Mouse (Mus musculus) stomach, postnatal 0 days (tissue): ENCODE measurements at regions not wholly inside any gene's neighbourhood (a gene's known extent, or its start where the extent isn't known, plus 50 kb on each side); places are given as distances from the start of the nearest gene placed in this dataset.

Experiments
- ATAC-seq: fragments of 200-750 bp; cut with Nextera tagmentation; 2 replicates; pipeline ENCODE4 v1.8.0; 2017; ENCODE audit not compliant: low FRiP score, low TSS enrichment
- DNase-seq: peaks from one replicate; pipeline ENCODE4 v3.0.0-alpha.2; 2016; ENCODE audit warnings: low spot score
- H3K27ac ChIP-seq: fragments of 300-500 bp; sonication (generic); replicated peaks from 2 replicates; pipeline ENCODE4 v1.5.1; 2014; ENCODE audit warnings: mild to moderate bottlenecking, control low read depth
- H3K27me3 ChIP-seq: fragments of 300-500 bp; sonication (generic); 2 replicates; pipeline ENCODE4 v1.6.1; 2014; ENCODE audit warnings: low read length; ENCODE audit not compliant: control insufficient read depth, insufficient read depth
- H3K36me3 ChIP-seq: fragments of 300-500 bp; sonication (generic); 2 replicates; pipeline ENCODE4 v1.6.1; 2014; ENCODE audit warnings: low read length, mixed read lengths; ENCODE audit not compliant: control insufficient read depth, insufficient read depth
- H3K4me1 ChIP-seq: fragments of 300-500 bp; sonication (generic); replicated peaks from 2 replicates; pipeline ENCODE4 v1.6.1; 2014; ENCODE audit warnings: antibody characterized with exemption; ENCODE audit not compliant: control insufficient read depth, insufficient read depth
- H3K4me2 ChIP-seq: fragments of 300-500 bp; sonication (generic); replicated peaks from 2 replicates; pipeline ENCODE4 v1.6.1; 2014; ENCODE audit warnings: low read depth, mild to moderate bottlenecking, control low read depth, moderate library complexity
- H3K4me3 ChIP-seq: fragments of 300-500 bp; sonication (generic); 2 replicates; pipeline ENCODE4 v1.5.1; 2014; ENCODE audit warnings: low read depth, low read length, control low read depth
- H3K9ac ChIP-seq: fragments of 300-500 bp; sonication (generic); 2 replicates; pipeline ENCODE4 v1.6.1; 2014; ENCODE audit warnings: mild to moderate bottlenecking, low read length, control low read depth, mixed read lengths
- H3K9me3 ChIP-seq: fragments of 300-500 bp; sonication (generic); 2 replicates; pipeline ENCODE4 v1.6.1; 2016; ENCODE audit warnings: low read length; ENCODE audit not compliant: control insufficient read depth
- CTCF ChIP-seq: IDR thresholded peaks from 2 replicates; pipeline ENCODE4 v1.5.1; 2016; ENCODE audit warnings: antibody characterized with exemption, low read depth, mild to moderate bottlenecking, moderate library complexity
- EP300 ChIP-seq: optimal IDR thresholded peaks from 2 replicates; pipeline ENCODE3; 2016; ENCODE audit warnings: antibody characterized with exemption
- WGBS: fragments of 180-500 bp; shearing (Covaris S2); extraction: QIAGEN DNeasy Blood & Tissue Kit; methylation state at CpG from one replicate; pipeline ENCODE4 v1.1.7; 2014; 5-methylcytosine and 5-hydroxymethylcytosine counted together

GRCm38 (mm10) chr2:74409856-74410404 is 169.3 kb downstream of the Lnpk start:
- DNase-seq (no peak), ATAC-seq (no peak)
- 58% methylated on average over 4 of the region's 4 CpGs for WGBS
- no peak overlapping the region for H3K4me3 ChIP-seq
- H3K36me3 ChIP-seq = no peaks in the 10 kb centered on the region
- H3K4me1 ChIP-seq = no peaks in the 10 kb centered on the region
- H3K9me3 ChIP-seq = no peaks in the 10 kb centered on the region
- H3K27ac ChIP-seq = no peak overlapping the region
- H3K4me2 ChIP-seq = no peak overlapping the region
- no peak overlapping the region for H3K9ac ChIP-seq
- H3K27me3 ChIP-seq = no peaks in the 10 kb centered on the region
- no peak for TF ChIP-seq CTCF
- no peak for TF ChIP-seq EP300

- no peak for DNase-seq
Measured at GRCm38 (mm10) chr2:74404493-74404892, 174.7 kb downstream of the Lnpk start.

GRCm38 (mm10) chr2:74391064-74391463 is 188.2 kb downstream of the Lnpk start:
- no peaks in the 10 kb centered on the region for H3K9me3 ChIP-seq
- no peaks in the 10 kb centered on the region for H3K4me1 ChIP-seq
- no peak overlapping the region for H3K27ac ChIP-seq
- H3K9ac ChIP-seq = no peak overlapping the region
- no peak for TF ChIP-seq CTCF
- no peak for TF ChIP-seq EP300
- 79% methylated on average over 4 of the region's 4 CpGs for WGBS
- H3K27me3 ChIP-seq = no peaks in the 10 kb centered on the region
- no peak overlapping the region for H3K4me3 ChIP-seq
- no peaks in the 10 kb centered on the region for H3K36me3 ChIP-seq
- DNase-seq (no peak), ATAC-seq (no peak)
- no peak overlapping the region for H3K4me2 ChIP-seq

More at GRCm38 (mm10) chr2:74404493-74404892, 174.7 kb downstream of the Lnpk start:
- H3K9ac ChIP-seq = no peak overlapping the region
- H3K27ac ChIP-seq = no peak overlapping the region
- no peaks in the 10 kb centered on the region for H3K4me1 ChIP-seq
- no peak for ATAC-seq
- H3K4me3 ChIP-seq = no peak overlapping the region
- no peaks in the 10 kb centered on the region for H3K27me3 ChIP-seq
- H3K4me2 ChIP-seq = no peak overlapping the region
- WGBS = 46% methylated on average over 3 of the region's 3 CpGs
- TF ChIP-seq EP300 = no peak
- TF ChIP-seq CTCF = no peak
- no peaks in the 10 kb centered on the region for H3K9me3 ChIP-seq
- no peaks in the 10 kb centered on the region for H3K36me3 ChIP-seq

- ATAC-seq (no peak), DNase-seq (no peak)
- no peak for TF ChIP-seq CTCF
- TF ChIP-seq EP300 = no peak
- Histone ChIP-seq H3K4me3 (no peak overlapping the region), H3K27me3 (no peaks in the 10 kb centered on the region), H3K4me2 (no peak overlapping the region), H3K9me3 (no peaks in the 10 kb centered on the region), H3K4me1 (no peaks in the 10 kb centered on the region), H3K36me3 (no peaks in the 10 kb centered on the region), H3K27ac (no peak overlapping the region), H3K9ac (no peak overlapping the region)
- WGBS = 93% methylated on average over 5 of the region's 5 CpGs
Measured at GRCm38 (mm10) chr2:74388078-74388477, 191.2 kb downstream of the Lnpk start.

GRCm38 (mm10) chr2:74384918-74385317 is 194.3 kb downstream of the Lnpk start:
- Histone ChIP-seq H3K9ac (no peak overlapping the region), H3K9me3 (no peaks in the 10 kb centered on the region), H3K36me3 (no peaks in the 10 kb centered on the region), H3K4me2 (no peak overlapping the region), H3K27me3 (no peaks in the 10 kb centered on the region), H3K4me1 (no peaks in the 10 kb centered on the region), H3K27ac (no peak overlapping the region), H3K4me3 (no peak overlapping the region)
- TF ChIP-seq CTCF (no peak), EP300 (no peak)
- DNase-seq = no peak
- 98% methylated on average over 1 of the region's 1 CpGs for WGBS
- no peak for ATAC-seq

GRCm38 (mm10) chr2:74380574-74381287 is 198.5 kb downstream of the Lnpk start:
- H3K27ac ChIP-seq = no peak overlapping the region
- H3K9ac ChIP-seq = no peak overlapping the region
- ATAC-seq = no peak
- no peaks in the 10 kb centered on the region for H3K36me3 ChIP-seq
- no peak for DNase-seq
- H3K9me3 ChIP-seq = no peaks in the 10 kb centered on the region
- no peak overlapping the region for H3K4me3 ChIP-seq
- H3K27me3 ChIP-seq = no peaks in the 10 kb centered on the region
- H3K4me2 ChIP-seq = no peak overlapping the region
- H3K4me1 ChIP-seq = no peaks in the 10 kb centered on the region
- 47% methylated on average over 7 of the region's 7 CpGs for WGBS
- TF ChIP-seq EP300 (no peak), CTCF (no peak)
